Mouse (Mus musculus) intestine, embryonic 16.5 days (tissue): ENCODE results near the gene Hoxa11. TPM values are rescaled to one million over a fixed set of nuclear protein-coding genes. Genes with fewer than 3 reads are reported as not detected.

Experiments
- ATAC-seq: fragments of 200-750 bp; cut with Nextera tagmentation; 2 replicates; pipeline ENCODE4 v1.8.0; 2017; ENCODE audit warnings: moderate TSS enrichment, moderate library complexity
- H3K27ac ChIP-seq: fragments of 300-500 bp; sonication (generic); 2 replicates; pipeline ENCODE4 v1.5.1; 2014; ENCODE audit warnings: mild to moderate bottlenecking, low read length
- H3K27me3 ChIP-seq: fragments of 300-500 bp; sonication (generic); replicated peaks from 2 replicates; pipeline ENCODE4 v1.6.1; 2014; ENCODE audit warnings: low read length, control low read depth, mixed read lengths; ENCODE audit not compliant: control insufficient read depth, insufficient read depth
- H3K36me3 ChIP-seq: fragments of 300-500 bp; sonication (generic); 2 replicates; pipeline ENCODE4 v1.6.1; 2014; ENCODE audit warnings: low read length, control low read depth; ENCODE audit not compliant: control insufficient read depth, insufficient read depth
- H3K4me1 ChIP-seq: fragments of 300-500 bp; sonication (generic); 2 replicates; pipeline ENCODE4 v1.6.1; 2014; ENCODE audit warnings: low read length, control low read depth, mixed read lengths; ENCODE audit not compliant: control insufficient read depth, insufficient read depth
- H3K4me2 ChIP-seq: fragments of 300-500 bp; sonication (generic); 2 replicates; pipeline ENCODE4 v1.6.1; 2014; ENCODE audit warnings: low read depth, low read length, control low read depth
- H3K4me3 ChIP-seq: fragments of 300-500 bp; sonication (generic); 2 replicates; pipeline ENCODE4 v1.5.1; 2014; ENCODE audit warnings: mild to moderate bottlenecking, low read length
- H3K9ac ChIP-seq: fragments of 300-500 bp; sonication (generic); 2 replicates; pipeline ENCODE4 v1.6.1; 2014; ENCODE audit warnings: low read depth, low read length
- H3K9me3 ChIP-seq: fragments of 300-500 bp; sonication (generic); 2 replicates; pipeline ENCODE4 v1.6.1; 2016; ENCODE audit warnings: low read length, control low read depth; ENCODE audit not compliant: control insufficient read depth
- WGBS: fragments of 180-500 bp; shearing (Covaris S2); extraction: QIAGEN DNeasy Blood & Tissue Kit; methylation state at CpG from one replicate; pipeline ENCODE4 v1.1.7; 2014; 5-methylcytosine and 5-hydroxymethylcytosine counted together
- polyA plus RNA-seq: library from polyadenylated mRNA; unstranded; fragments of >200 nt; fragmentation: Nextera tagmentation; extraction: Ambion mirVana; gene quantifications from 2 replicates; pipeline ENCODE4 v1.2.1, GENCODE M21; 2015

The Hoxa11 gene
- polyA plus RNA-seq, 1 experiment from 2014 or later: 1.9 TPM

DNA sequence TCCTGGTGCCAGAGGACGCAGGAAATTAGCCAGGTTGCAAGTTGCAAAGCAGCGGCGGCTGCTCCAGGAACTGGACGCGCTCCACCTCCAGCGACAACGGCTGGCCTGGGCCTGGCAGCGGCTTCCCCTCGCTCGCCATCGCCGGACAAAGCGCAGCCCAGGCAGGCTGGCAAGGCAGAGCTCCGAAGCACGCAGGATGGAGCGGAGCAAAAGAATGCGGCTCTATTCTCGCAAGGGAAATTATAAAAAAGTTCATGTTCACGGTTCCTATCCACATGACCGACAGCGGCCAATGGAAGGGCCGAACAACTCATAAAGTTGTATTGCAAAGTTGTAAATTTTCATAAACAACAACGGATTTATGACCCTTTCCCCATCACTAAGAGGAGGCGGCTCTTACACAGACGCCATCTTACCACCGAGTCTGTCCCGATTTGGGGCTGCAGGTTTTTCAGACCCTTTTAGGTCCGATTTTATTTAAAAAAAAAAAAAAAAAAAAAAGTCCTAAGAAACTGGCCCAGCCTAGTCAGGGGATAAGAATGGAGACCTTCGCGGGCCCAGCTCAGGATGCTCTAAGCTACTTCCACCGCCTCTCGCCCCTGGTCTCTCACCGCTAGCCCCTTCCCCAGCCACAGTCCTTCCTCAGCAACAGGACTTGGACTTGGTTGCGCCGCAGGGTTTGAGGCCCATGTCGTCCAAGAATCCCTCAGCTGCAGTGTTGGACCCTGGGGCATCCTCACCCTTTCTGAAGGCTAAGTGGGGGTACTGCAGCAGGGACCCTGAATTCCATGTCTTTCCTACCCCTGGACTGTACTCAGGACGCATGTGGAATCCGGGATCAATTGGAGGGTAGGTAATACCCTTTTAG lies 32.3 kb downstream of the Hoxa11 start, which contains the start of the genes Hoxa3 and Gm28308:
Gene Hoxa3, minus strand, starts transcription at position 218 of the 868 bp plus-strand sequence.
Gene Gm28308, minus strand, starts transcription at position 221 of the 868 bp plus-strand sequence.
- no peaks in the 10 kb centered on the region for H3K9me3 ChIP-seq
- H3K27me3 ChIP-seq: peaks cover 75% of the 10 kb centered on the region
- H3K27ac ChIP-seq: peak within 1 kb of the TSS; percentile 85
- peak; percentile 41 for ATAC-seq
- 8% methylated on average over 38 of the region's 38 CpGs for WGBS
- peak within 1 kb of the TSS; percentile 59 for H3K4me3 ChIP-seq
- peak within 1 kb of the TSS; percentile 57 for H3K4me2 ChIP-seq
- H3K4me1 ChIP-seq: peaks cover 24% of the 10 kb centered on the region
- H3K36me3 ChIP-seq: no peaks in the 10 kb centered on the region
- H3K9ac ChIP-seq: peak within 1 kb of the TSS; percentile 72

DNA sequence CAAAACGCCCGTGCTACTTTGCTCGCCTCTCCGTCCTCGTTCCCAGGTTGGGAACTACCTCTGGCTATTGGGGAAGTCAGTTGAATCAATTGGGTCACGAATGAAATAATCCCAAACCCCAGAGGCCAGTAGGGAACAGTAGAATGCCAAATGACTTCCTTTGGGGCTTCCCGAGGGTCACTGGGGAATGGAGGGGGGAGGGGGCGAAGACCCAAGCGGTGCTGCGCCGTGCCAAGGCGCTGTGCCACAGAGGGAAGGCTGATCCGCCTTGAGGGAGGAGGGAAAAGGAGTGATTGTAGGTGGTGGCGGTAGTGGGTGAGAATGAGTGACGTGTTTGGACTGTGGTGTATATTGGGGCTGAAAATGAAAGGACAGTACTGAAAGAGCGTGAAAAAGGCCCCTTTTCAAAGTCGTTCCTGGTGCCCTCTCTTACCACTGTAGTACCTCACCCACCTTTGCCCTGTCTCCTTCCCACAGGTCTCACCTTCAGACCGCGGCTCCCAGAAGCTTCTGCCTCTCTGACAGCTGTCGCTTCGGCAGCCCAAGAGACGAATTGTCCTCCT lies 33.0 kb downstream of the Hoxa11 start:
- peak overlapping the region; percentile 72 for H3K9ac ChIP-seq
- WGBS: 3% methylated on average over 22 of the region's 22 CpGs
- H3K27me3 ChIP-seq: peaks cover 69% of the 10 kb centered on the region
- H3K27ac ChIP-seq: peak overlapping the region; percentile 85
- peak overlapping the region; percentile 57 for H3K4me2 ChIP-seq
- H3K36me3 ChIP-seq: no peaks in the 10 kb centered on the region
- no peak for ATAC-seq
- H3K4me1 ChIP-seq: peaks cover 28% of the 10 kb centered on the region
- H3K4me3 ChIP-seq: peak overlapping the region; percentile 59
- no peaks in the 10 kb centered on the region for H3K9me3 ChIP-seq

DNA sequence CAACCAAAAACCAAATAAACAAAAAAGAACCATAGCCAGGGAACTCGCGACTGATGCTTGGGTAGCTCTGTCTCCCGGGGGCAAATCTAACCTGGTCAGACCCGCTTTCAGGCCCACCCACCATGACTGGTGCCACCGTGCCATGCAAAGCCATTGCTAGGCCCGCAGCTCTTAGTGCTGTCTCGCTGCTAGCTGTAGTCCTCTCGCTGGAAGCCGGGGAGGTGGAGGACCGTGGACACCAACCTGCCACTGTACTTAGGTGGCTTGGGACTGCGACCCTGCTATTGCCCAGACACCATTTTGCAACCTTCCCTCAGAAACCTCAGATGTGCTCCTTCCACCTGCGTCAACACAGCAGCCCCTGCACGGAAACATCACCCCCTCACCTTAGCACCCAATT lies 33.6 kb downstream of the Hoxa11 start:
- H3K4me1 ChIP-seq: peaks cover 24% of the 10 kb centered on the region
- H3K36me3 ChIP-seq: no peaks in the 10 kb centered on the region
- H3K9me3 ChIP-seq: no peaks in the 10 kb centered on the region
- 6% methylated on average over 13 of the region's 13 CpGs for WGBS
- H3K4me3 ChIP-seq: peak overlapping the region; percentile 59
- peak overlapping the region; percentile 50; the same call in 1 of the 2 replicates for H3K27ac ChIP-seq
- peak overlapping the region; percentile 72 for H3K9ac ChIP-seq
- peaks cover 67% of the 10 kb centered on the region for H3K27me3 ChIP-seq
- H3K4me2 ChIP-seq: peak overlapping the region; percentile 57
- no peak for ATAC-seq

DNA sequence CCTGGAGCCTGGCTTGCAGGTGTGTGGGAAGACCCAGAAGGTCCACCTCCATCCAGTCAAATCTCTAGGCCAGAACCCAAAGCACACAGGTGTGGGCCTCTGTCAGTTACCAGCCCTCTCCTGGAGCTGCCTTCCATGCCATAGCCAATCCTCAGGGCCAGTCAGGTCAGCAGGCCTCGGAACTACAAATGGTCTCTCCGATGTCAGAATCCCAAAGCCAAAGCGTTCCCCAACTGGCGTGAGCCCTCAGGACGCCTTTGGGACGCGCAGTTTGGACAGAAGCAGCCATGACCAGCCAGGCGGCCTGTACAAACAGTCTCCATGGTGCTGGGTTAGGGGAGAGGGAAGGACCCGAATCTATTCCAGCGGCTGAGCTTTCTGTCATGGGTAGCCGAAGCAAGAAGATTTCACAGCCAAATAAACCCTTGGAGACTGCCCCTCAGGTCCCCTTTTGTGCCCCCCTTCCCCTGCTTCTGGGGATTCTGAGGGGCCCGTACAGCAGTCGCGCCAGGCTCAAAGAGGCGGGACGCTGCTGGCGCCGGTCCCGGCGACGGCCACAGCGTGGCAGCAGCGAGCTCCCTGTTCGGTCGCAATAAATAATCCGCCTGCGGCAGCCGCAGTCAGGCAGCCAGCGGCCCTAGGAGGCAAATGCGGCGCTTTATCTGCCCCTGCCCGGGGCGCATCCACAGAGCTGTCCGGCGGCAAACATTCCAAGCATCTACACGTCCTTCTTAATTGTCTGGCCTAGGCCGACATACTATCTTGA lies 34.3 kb downstream of the Hoxa11 start:
- Histone ChIP-seq H3K27me3 (peaks cover 61% of the 10 kb centered on the region), H3K4me2 (peak overlapping the region; percentile 57), H3K4me1 (peaks cover 23% of the 10 kb centered on the region), H3K27ac (peak overlapping the region; percentile 50; the same call in 1 of the 2 replicates), H3K4me3 (peak overlapping the region; percentile 59), H3K36me3 (no peaks in the 10 kb centered on the region), H3K9me3 (no peaks in the 10 kb centered on the region), H3K9ac (peak overlapping the region; percentile 72)
- WGBS: 3% methylated on average over 37 of the region's 37 CpGs
- ATAC-seq: peak; percentile 57

DNA sequence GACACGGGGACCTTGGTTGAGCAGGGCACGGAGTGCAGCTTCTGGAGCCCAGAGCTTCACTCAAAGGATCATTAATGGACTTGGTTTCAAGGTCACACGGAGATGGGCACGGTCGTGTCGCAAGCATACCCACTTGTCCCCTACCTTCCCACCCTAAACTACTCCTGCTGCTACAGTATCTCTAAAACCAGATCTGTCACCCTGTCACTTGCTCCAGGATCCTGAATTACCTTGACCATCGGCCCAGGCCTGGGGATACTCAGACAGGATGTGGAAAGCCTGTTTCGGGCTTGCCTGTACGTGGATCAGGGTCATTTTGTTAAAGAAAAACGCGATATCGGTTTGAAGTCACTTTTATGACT lies 35.9 kb downstream of the Hoxa11 start:
- Histone ChIP-seq H3K27ac (no peak overlapping the region), H3K4me3 (peak overlapping the region; percentile 40), H3K27me3 (peaks cover 55% of the 10 kb centered on the region), H3K4me2 (peak overlapping the region; percentile 63), H3K36me3 (no peaks in the 10 kb centered on the region), H3K4me1 (peaks cover 24% of the 10 kb centered on the region), H3K9me3 (no peaks in the 10 kb centered on the region), H3K9ac (peak overlapping the region; percentile 30)
- 34% methylated on average over 12 of the region's 12 CpGs for WGBS
- ATAC-seq: no peak

DNA sequence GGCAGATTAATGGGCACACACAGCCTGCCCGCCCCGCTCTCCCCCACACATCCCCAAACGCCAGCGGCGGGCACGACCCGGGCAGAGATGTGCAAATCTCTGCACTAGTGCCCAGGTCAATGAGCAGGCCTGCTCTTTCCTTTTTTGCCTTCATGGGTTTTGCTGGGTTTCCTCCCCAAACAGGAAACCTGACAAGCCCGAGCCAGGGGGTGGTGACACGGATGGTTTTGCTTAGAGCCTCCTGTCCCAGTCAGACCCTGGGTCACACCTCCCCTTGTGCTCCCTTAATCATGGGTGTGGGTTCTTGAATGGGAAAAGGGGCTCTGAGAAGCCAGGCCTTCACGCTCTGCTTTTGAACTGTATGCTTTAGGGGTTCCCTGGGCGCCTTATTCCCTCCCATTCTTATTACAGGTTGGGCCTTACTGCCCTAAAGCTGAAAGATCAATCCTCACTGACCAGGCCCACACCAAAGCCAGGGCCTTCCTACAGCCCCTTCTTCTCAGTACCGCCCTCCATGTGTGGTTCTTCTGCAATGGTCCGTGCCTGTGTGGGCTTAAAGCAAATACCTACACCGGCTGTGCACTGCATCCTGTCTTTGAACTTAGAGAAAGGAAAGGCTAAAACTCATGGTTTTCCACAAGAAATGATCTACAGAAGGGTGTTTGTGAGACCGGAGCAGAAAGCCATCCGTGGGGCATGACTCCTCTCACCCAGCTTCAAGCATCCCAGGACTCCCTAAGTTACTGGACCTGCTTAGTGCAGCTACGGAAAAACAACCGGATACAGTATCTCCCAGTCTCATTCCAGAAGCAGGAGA lies 36.5 kb downstream of the Hoxa11 start:
- Histone ChIP-seq H3K4me3 (peak overlapping the region; percentile 40), H3K27me3 (peaks cover 49% of the 10 kb centered on the region), H3K4me2 (peak overlapping the region; percentile 63), H3K36me3 (no peaks in the 10 kb centered on the region), H3K4me1 (peaks cover 24% of the 10 kb centered on the region), H3K27ac (peak overlapping the region; percentile 5; the same call in 1 of the 2 replicates), H3K9ac (peak overlapping the region; percentile 66), H3K9me3 (no peaks in the 10 kb centered on the region)
- WGBS: 26% methylated on average over 18 of the region's 18 CpGs
- ATAC-seq: no peak

DNA sequence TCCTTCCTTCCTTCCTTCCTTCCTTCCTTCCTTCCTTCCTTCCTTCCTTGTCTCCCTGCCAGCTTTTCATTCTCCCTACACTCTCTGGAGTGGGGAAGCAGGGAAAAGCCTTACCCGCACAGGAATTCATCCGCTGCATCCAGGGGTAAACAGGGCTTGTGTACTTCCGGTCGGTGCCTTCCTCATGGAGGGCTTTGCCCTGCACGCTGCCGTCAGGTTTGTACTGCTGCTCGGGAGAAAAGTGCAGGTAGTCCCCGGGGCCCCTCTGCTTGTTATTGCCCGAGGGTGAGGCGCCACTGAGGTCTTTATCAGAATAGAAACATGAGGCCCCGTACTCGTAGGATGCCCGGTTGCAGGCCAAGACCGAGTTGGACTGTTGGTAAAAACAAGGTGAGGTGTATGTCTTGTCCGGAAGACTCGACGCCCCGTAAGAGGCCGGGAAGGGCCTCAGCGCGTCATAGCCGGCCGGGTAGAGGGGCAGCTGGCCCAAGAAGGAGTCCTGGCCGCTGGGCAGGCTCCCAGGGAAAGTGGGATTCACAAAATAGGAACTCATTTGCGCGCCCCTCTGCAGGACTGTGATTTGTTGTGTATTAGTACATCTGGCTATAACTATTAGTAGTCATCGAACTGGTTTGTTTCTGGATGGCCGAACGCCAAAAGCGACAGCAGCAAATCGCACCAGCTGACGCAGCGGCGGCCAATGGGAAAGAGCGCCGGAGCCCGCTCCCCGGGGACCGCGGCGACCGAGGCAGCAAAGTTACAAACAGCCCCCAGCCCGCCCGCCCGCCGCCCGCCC lies 37.3 kb downstream of the Hoxa11 start, which contains the start of gene Hoxa6:
Gene Hoxa6, minus strand, starts transcription at position 651 of the 796 bp plus-strand sequence.
- Histone ChIP-seq H3K4me2 (peak within 1 kb of the TSS; percentile 63), H3K27me3 (peaks cover 45% of the 10 kb centered on the region), H3K4me3 (peak within 1 kb of the TSS; percentile 40), H3K9ac (peak within 1 kb of the TSS; percentile 66), H3K4me1 (peaks cover 21% of the 10 kb centered on the region), H3K36me3 (no peaks in the 10 kb centered on the region), H3K9me3 (no peaks in the 10 kb centered on the region), H3K27ac (peak within 1 kb of the TSS; percentile 47; the same call in 1 of the 2 replicates)
- ATAC-seq: no peak
- 4% methylated on average over 47 of the region's 47 CpGs for WGBS

DNA sequence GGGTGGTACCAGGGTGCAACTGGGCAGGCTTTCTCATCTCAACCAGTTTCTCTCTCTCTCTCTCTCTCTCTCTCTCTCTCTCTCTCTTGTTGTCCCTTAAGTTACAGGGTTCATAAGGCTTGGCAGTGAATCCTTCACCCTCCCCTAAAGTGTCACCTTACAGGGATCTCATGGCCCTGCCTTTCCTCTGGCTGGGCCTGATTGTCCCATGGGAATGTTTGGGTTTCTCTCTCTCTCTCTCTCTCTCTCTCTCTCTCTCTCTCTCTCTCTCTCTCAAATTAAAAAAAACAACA lies 38.0 kb downstream of the Hoxa11 start:
- H3K4me1 ChIP-seq: peaks cover 16% of the 10 kb centered on the region
- H3K36me3 ChIP-seq: no peaks in the 10 kb centered on the region
- no peak for ATAC-seq
- H3K4me3 ChIP-seq: no peak overlapping the region
- no peaks in the 10 kb centered on the region for H3K9me3 ChIP-seq
- no peak overlapping the region for H3K4me2 ChIP-seq
- H3K27me3 ChIP-seq: peaks cover 41% of the 10 kb centered on the region
- no peak overlapping the region for H3K9ac ChIP-seq
- peak overlapping the region; percentile 32; the same call in 1 of the 2 replicates for H3K27ac ChIP-seq
